Mouse (Mus musculus) liver, embryonic 11.5 days (tissue): ENCODE results near the gene Ets1. TPM values are rescaled to one million over a fixed set of nuclear protein-coding genes. Genes with fewer than 3 reads are reported as not detected.

ENCODE experiments used
- ATAC-seq: fragments of 200-750 bp; cut with Nextera tagmentation; replicated peaks from 2 replicates; pipeline ENCODE4 v1.8.0; 2017; ENCODE audit warnings: moderate number of reproducible peaks, mild to moderate bottlenecking, moderate TSS enrichment, moderate library complexity; ENCODE audit not compliant: low FRiP score
- DNase-seq: peaks from one replicate; pipeline ENCODE4 v3.0.0-alpha.2; 2017; ENCODE audit warnings: low spot score
- H3K27ac ChIP-seq: fragments of 300-500 bp; sonication (generic); 2 replicates; pipeline ENCODE4 v1.5.1; 2014; ENCODE audit warnings: mild to moderate bottlenecking, low read depth, low read length, control low read depth
- H3K27me3 ChIP-seq: fragments of 300-500 bp; sonication (generic); replicated peaks from 2 replicates; pipeline ENCODE4 v1.6.1; 2014; ENCODE audit warnings: low read length, mixed read lengths; ENCODE audit not compliant: control insufficient read depth, insufficient read depth
- H3K36me3 ChIP-seq: fragments of 300-500 bp; sonication (generic); 2 replicates; pipeline ENCODE4 v1.6.1; 2014; ENCODE audit warnings: mild to moderate bottlenecking, low read length, moderate library complexity, mixed read lengths; ENCODE audit not compliant: control insufficient read depth, insufficient read depth
- H3K4me1 ChIP-seq: fragments of 300-500 bp; sonication (generic); replicated peaks from 2 replicates; pipeline ENCODE4 v1.6.1; 2014; ENCODE audit warnings: low read length, mixed read lengths; ENCODE audit not compliant: control insufficient read depth, insufficient read depth
- H3K4me2 ChIP-seq: fragments of 300-500 bp; sonication (generic); 2 replicates; pipeline ENCODE4 v1.6.1; 2014; ENCODE audit warnings: mild to moderate bottlenecking, control low read depth, moderate library complexity
- H3K4me3 ChIP-seq: fragments of 300-500 bp; sonication (generic); 2 replicates; pipeline ENCODE4 v1.5.1; 2014; ENCODE audit warnings: low read depth, low read length, control low read depth
- H3K9ac ChIP-seq: fragments of 300-500 bp; sonication (generic); 2 replicates; pipeline ENCODE4 v1.6.1; 2014; ENCODE audit warnings: low read depth, low read length, control low read depth
- H3K9me3 ChIP-seq: fragments of 300-500 bp; sonication (generic); 2 replicates; pipeline ENCODE4 v1.6.1; 2016; ENCODE audit warnings: low read length, inconsistent platforms, mixed read lengths; ENCODE audit not compliant: control insufficient read depth
- WGBS: fragments of 180-500 bp; shearing (Covaris S2); extraction: QIAGEN DNeasy Blood & Tissue Kit; methylation state at CpG from one replicate; pipeline ENCODE4 v1.1.7; 2014; 5-methylcytosine and 5-hydroxymethylcytosine counted together
- polyA plus RNA-seq: library from polyadenylated mRNA; unstranded; fragments of >200 nt; fragmentation: Nextera tagmentation; extraction: Ambion mirVana; gene quantifications from 2 replicates; pipeline ENCODE4 v1.2.1, GENCODE M21; 2014

The Ets1 gene
- polyA plus RNA-seq, 1 experiment from 2014 or later, result 31.4 TPM

GRCm38 (mm10) chr9:32596366-32596765 lies 39.7 kb upstream of the Ets1 start:
- Histone ChIP-seq H3K4me2 (no peak overlapping the region), H3K9me3 (no peaks in the 10 kb centered on the region), H3K9ac (no peak overlapping the region), H3K27ac (no peak overlapping the region), H3K4me3 (no peak overlapping the region), H3K36me3 (no peaks in the 10 kb centered on the region), H3K4me1 (no peaks in the 10 kb centered on the region), H3K27me3 (no peaks in the 10 kb centered on the region)
- 83% methylated on average over 8 of the region's 8 CpGs for WGBS
- ATAC-seq, result no peak
- no peak for DNase-seq

DNA sequence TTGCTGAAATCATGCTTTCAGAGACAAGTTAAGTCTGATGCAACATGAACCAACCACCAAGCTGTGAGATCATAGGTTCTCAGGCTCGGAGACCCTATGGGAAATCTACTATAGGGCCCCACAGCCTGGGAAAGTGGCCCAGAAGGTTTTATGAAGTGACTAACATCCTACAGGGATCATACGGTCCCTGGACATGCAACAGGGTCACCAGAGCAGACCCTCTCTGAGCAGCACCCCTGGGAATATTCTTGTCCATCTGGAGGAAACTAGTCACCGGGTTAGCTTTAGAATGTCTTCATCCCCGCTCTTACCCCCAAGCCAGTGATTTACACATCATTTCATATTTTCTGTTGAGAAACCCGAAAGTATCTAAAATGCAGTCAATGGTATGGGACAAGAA lies 34.1 kb upstream of the Ets1 start:
- DNase-seq, result no peak
- Histone ChIP-seq H3K27me3 (no peaks in the 10 kb centered on the region), H3K4me3 (no peak overlapping the region), H3K4me2 (no peak overlapping the region), H3K9me3 (no peaks in the 10 kb centered on the region), H3K27ac (no peak overlapping the region), H3K4me1 (peaks cover 9% of the 10 kb centered on the region), H3K36me3 (no peaks in the 10 kb centered on the region), H3K9ac (no peak overlapping the region)
- 82% methylated on average over 5 of the region's 5 CpGs for WGBS
- no peak for ATAC-seq

- Histone ChIP-seq H3K27me3 (no peaks in the 10 kb centered on the region), H3K9ac (0 out of 2 replicates have a peak overlapping the region, but pooled peaks have one; percentile 6), H3K27ac (no peak overlapping the region), H3K4me2 (no peak overlapping the region), H3K36me3 (no peaks in the 10 kb centered on the region), H3K4me1 (peaks cover 17% of the 10 kb centered on the region), H3K4me3 (no peak overlapping the region), H3K9me3 (no peaks in the 10 kb centered on the region)
- WGBS, result 46% methylated on average over 7 of the region's 7 CpGs
- ATAC-seq, result peak; percentile 57
- no peak for DNase-seq
Measured at GRCm38 (mm10) chr9:32603097-32603496, 32.9 kb upstream of the Ets1 start.

GRCm38 (mm10) chr9:32607218-32607617 lies 28.8 kb upstream of the Ets1 start:
- H3K4me1 ChIP-seq, result peaks cover 22% of the 10 kb centered on the region
- peak; percentile 59 for DNase-seq
- 8% methylated on average over 7 of the region's 7 CpGs for WGBS
- peak overlapping the region; percentile 41; the same call in 1 of the 2 replicates for H3K27ac ChIP-seq
- no peaks in the 10 kb centered on the region for H3K9me3 ChIP-seq
- H3K36me3 ChIP-seq, result no peaks in the 10 kb centered on the region
- no peaks in the 10 kb centered on the region for H3K27me3 ChIP-seq
- H3K4me2 ChIP-seq, result peak overlapping the region; percentile 55
- peak overlapping the region; percentile 11; the same call in 1 of the 2 replicates for H3K4me3 ChIP-seq
- H3K9ac ChIP-seq, result no peak overlapping the region
- peak; percentile 96 for ATAC-seq

DNA sequence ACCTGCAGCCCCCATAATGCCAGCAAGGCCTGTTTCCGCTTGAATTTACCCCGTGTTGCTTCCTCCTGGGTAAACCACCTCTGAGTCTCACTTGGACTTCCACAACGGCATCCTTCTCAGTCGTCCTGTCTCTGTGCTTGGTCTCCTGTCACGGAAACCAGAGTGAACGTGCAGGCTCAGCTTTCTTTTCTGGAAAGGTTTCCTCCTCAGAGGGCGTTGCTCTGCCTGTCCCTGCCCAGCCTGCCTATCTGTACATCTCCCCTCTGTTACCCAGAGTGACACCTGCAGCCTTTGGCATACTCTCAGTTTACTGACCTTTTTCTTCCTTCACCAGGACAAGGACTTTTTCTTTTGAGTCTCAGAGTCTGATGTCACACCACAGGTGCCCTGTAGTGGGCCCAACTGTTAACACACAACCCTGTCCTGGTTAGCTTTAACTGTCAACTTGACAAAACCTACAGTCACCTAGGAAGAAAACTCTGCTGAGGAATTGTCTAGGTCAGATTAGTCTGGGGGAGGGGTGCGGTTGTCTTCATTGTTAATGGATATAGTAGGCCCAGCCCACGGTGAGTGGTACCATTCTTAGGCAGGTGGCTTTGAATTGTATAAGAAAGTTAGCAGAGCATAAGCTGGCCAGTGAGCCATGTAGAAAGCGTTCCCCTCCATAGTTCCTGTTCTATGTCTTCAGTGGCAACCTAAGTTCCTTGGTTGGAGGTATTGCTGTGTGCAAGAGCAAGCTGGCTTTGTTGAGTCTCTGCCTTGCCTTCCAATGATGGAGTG lies 27.0 kb upstream of the Ets1 start:
- no peak overlapping the region for H3K4me2 ChIP-seq
- no peaks in the 10 kb centered on the region for H3K27me3 ChIP-seq
- ATAC-seq (no peak; the same call in 1 of the 2 replicates), DNase-seq (no peak)
- no peaks in the 10 kb centered on the region for H3K9me3 ChIP-seq
- H3K4me1 ChIP-seq, result peaks cover 22% of the 10 kb centered on the region
- H3K27ac ChIP-seq, result no peak overlapping the region
- H3K9ac ChIP-seq, result no peak overlapping the region
- 72% methylated on average over 10 of the region's 10 CpGs for WGBS
- no peak overlapping the region for H3K4me3 ChIP-seq
- no peaks in the 10 kb centered on the region for H3K36me3 ChIP-seq

GRCm38 (mm10) chr9:32610218-32610617 lies 25.8 kb upstream of the Ets1 start:
- no peaks in the 10 kb centered on the region for H3K36me3 ChIP-seq
- 92% methylated on average over 8 of the region's 8 CpGs for WGBS
- H3K4me2 ChIP-seq, result no peak overlapping the region
- H3K9ac ChIP-seq, result no peak overlapping the region
- H3K27ac ChIP-seq, result no peak overlapping the region
- H3K27me3 ChIP-seq, result no peaks in the 10 kb centered on the region
- DNase-seq (no peak), ATAC-seq (no peak)
- no peaks in the 10 kb centered on the region for H3K9me3 ChIP-seq
- peaks cover 19% of the 10 kb centered on the region for H3K4me1 ChIP-seq
- no peak overlapping the region for H3K4me3 ChIP-seq

DNA sequence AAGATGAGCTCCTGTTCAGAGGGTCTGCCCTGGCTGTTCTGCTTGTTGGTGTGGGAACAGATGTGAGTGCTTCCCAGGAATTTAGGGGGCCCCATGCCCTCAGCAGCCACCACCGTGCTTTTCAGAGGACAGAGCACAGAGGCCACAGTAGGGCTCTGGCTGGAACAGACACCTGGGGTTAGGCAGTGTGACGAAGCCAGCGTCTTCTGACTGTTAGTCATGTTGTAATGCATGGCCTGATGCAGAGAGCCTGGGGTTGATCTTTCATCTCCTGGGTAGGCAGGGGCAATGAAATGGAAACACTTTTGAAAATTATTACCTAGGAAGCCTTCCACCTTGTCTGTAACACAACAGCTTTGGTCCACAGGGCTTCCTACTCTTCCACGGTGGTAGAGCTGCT lies 25.4 kb upstream of the Ets1 start:
- Histone ChIP-seq H3K27ac (no peak overlapping the region), H3K4me1 (peaks cover 19% of the 10 kb centered on the region), H3K27me3 (no peaks in the 10 kb centered on the region), H3K9me3 (no peaks in the 10 kb centered on the region), H3K4me3 (no peak overlapping the region), H3K36me3 (no peaks in the 10 kb centered on the region), H3K4me2 (no peak overlapping the region), H3K9ac (no peak overlapping the region)
- ATAC-seq, result no peak
- no peak for DNase-seq
- WGBS, result 85% methylated on average over 4 of the region's 4 CpGs

- 92% methylated on average over 4 of the region's 4 CpGs for WGBS
- H3K4me3 ChIP-seq, result no peak overlapping the region
- H3K4me2 ChIP-seq, result no peak overlapping the region
- ATAC-seq (no peak), DNase-seq (no peak)
- no peaks in the 10 kb centered on the region for H3K27me3 ChIP-seq
- no peaks in the 10 kb centered on the region for H3K36me3 ChIP-seq
- H3K27ac ChIP-seq, result no peak overlapping the region
- H3K9ac ChIP-seq, result no peak overlapping the region
- H3K9me3 ChIP-seq, result no peaks in the 10 kb centered on the region
- peaks cover 19% of the 10 kb centered on the region for H3K4me1 ChIP-seq
Measured at GRCm38 (mm10) chr9:32611340-32611739, 24.7 kb upstream of the Ets1 start.

- H3K9ac ChIP-seq, result no peak overlapping the region
- WGBS, result 81% methylated on average over 5 of the region's 5 CpGs
- H3K4me1 ChIP-seq, result peaks cover 9% of the 10 kb centered on the region
- H3K36me3 ChIP-seq, result no peaks in the 10 kb centered on the region
- no peak for DNase-seq
- H3K4me2 ChIP-seq, result no peak overlapping the region
- ATAC-seq, result no peak
- H3K9me3 ChIP-seq, result no peaks in the 10 kb centered on the region
- H3K4me3 ChIP-seq, result no peak overlapping the region
- no peak overlapping the region for H3K27ac ChIP-seq
- no peaks in the 10 kb centered on the region for H3K27me3 ChIP-seq
Measured at GRCm38 (mm10) chr9:32612426-32612825, 23.6 kb upstream of the Ets1 start.
